Mouse (Mus musculus) A20 (cell line): ENCODE measurements at regions not wholly inside any gene's neighbourhood (a gene's known extent, or its start where the extent isn't known, plus 50 kb on each side); places are given as distances from the start of the nearest gene placed in this dataset.

Experiments
- DNase-seq: peaks from one replicate; pipeline ENCODE4 v3.0.0-alpha.2; 2011; ENCODE audit warnings: low read depth, low spot score

DNA sequence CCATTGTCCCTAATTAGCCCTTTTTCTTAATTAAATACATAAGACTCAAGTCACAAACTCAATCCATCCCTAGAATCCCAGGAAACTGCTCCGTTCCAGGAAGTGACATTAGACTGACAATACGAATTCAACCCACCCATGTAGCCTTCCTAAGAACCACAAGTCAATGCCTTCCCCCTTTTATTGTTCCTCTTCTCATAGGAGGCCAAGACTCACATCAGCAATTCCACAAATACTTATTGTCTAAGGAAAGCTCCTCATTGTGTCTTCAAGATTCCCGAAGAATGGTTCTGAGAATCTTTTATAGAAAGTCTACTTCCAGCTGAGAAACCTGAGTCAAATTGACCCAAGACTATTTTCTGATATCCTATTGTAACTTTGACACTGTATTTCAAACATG lies 147.3 kb downstream of the Dmac1 start:
- no peak for DNase-seq

DNA sequence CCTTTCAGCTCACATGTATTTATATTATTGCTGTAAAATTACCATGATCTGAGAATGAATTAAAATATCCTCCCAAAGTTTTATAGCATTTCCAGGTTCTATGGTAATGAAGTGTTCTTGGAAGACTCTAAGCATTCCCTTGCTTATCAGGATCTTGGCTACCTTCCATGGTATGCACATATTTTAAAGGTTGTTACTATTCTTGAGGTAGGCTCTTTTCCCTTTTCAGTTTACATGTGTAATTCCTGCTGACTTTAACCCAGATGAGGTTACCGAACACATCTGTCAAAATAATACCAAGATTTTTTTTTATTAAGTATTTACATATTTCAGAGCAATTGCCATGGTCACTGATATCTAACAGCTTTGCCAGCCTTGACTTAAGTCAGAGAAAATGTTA lies 162.2 kb downstream of the Dmac1 start:
- DNase-seq = no peak

DNA sequence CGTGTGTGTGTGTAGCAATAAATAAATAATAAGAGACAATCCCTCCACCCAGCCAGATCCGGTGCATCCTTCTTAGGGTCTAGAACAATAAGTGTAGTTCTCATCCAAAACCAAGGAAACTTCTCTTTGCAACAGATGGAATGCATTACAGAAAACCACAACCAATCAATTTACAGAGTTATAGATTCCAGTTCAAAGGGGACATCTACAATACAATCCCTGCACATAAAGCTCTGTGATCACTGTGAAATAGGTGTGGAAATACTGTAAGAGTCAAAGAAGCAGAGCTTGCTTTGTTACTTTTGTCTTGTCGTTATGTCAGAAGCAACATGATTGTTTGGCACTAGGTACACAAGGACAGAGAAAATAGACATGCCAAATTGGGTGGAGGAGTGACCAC lies 162.8 kb downstream of the Dmac1 start:
- DNase-seq = no peak

DNA sequence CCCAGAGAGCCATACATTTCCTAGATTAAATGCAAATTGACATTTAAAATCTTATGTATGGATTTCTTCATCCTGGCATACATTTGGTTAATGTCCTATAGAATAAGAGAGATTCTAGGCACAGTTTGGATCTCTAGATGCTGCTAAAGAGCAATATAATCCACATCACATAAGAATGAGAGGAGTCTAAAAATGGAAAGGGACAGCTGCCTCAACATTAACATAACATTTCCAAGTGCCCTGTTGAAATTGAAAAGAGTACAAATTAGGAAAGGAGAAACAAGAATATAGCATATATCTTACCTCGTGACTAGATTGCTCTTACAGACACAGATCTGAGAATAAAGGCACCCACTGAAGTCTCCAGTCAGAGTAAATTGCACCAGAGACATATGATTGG lies 212.3 kb downstream of the Dmac1 start:
- no peak for DNase-seq

DNA sequence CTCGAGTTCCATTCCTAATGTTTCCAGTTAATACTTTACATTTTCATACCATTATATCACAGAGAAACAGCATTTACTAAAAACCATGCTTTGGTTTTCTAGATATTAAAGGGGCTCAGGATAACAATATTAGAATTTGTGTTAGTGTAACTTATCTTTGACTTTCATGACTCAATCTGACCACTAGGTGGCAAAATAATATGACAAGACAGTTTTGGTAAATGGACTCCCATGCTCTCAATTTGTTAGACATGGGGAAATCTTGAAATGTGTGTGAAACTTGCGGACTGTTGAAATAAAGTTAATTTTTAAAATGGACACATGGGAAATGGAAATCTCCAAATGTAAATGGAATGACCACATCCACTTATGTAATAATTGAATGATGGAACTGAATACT lies 214.8 kb downstream of the Dmac1 start:
- DNase-seq = peak; percentile 59

DNA sequence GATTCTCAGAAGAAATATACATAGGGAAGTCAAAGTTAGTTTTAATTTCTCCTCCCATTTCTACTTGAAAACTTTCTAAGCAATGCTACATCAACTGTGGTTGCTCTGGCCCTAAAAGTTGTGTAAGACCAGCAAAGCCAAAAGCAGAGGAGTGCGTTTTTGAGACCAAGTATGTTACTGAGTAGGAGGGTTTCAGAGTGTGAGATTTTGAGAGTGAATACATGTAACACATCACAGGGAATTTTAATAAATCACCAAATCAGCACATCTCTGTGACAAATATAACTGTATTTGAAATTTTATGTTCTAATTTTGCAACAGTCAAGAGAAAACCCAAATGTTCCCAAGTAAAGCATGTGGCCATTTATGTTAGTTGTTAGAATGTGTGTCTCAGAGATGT lies 234.6 kb downstream of the Dmac1 start:
- DNase-seq = no peak

DNA sequence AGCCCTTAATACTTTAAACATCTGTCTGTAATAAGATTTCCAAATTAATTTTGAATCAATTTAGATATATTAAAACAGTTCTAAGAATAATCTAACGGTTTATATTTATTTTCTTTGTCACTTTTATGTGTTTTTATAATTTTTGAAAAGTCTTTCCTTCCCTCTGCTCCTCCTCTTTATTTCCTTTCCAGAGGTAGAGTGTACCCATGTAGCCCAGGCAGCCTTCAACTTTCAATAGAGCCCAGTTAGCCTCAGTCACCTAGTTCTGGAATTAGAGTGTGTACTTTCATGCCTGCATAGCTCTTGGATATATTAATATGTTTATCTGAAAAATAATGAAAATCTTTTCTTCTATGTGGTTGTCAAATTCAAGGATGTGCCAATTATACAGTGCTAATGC lies 235.5 kb downstream of the Dmac1 start:
- DNase-seq = no peak

DNA sequence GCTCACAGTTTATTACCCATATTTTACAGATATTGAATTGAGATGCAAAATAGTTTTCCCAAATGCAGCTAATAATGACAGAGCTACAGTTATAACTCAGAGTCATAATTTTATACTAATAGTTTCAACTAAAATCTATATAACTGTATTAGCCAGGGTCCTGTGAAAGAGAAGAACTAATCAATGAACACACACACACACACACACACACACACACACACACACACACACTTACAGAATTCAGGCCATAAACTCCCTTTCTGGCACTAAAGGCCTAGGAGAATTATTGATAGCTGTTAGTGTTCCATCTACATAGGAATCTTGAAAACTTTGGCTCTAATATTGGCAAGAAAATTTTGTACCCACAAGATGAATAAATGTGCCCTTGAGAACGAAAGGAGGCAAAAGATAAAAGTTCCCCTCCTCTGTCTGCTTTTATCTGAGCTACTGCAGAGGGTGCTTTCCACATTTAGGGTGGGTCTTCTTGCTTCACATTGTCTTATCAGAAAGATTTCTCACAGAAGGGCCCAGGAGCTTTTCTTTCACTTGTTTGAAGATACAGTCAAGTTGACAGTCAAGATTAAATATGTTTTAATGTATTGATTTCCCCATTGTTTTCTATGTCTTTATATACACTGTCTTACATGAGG lies 236.1 kb downstream of the Dmac1 start:
- no peak for DNase-seq
